Mouse (Mus musculus) hindbrain, embryonic 12.5 days (tissue): ENCODE measurements around the gene Kras. TPM values are rescaled to one million over a fixed set of nuclear protein-coding genes. Genes with fewer than 3 reads are reported as not detected.

Source experiments
- ATAC-seq: fragments of 200-750 bp; cut with Nextera tagmentation; 2 replicates; pipeline ENCODE4 v1.8.0; 2017; ENCODE audit warnings: moderate TSS enrichment; ENCODE audit not compliant: low FRiP score
- H3K27ac ChIP-seq: fragments of 300-500 bp; sonication (generic); 2 replicates; pipeline ENCODE4 v1.5.1; 2016; ENCODE audit warnings: mild to moderate bottlenecking
- H3K27me3 ChIP-seq: fragments of 300-500 bp; sonication (generic); 2 replicates; pipeline ENCODE4 v1.6.1; 2016; ENCODE audit warnings: mild to moderate bottlenecking
- H3K36me3 ChIP-seq: fragments of 300-500 bp; sonication (generic); 2 replicates; pipeline ENCODE4 v1.6.1; 2016; ENCODE audit warnings: mild to moderate bottlenecking
- H3K4me1 ChIP-seq: fragments of 300-500 bp; sonication (generic); 2 replicates; pipeline ENCODE4 v1.6.1; 2016
- H3K4me2 ChIP-seq: fragments of 300-500 bp; sonication (generic); replicated peaks from 2 replicates; pipeline ENCODE4 v1.6.1; 2016; ENCODE audit warnings: mild to moderate bottlenecking
- H3K4me3 ChIP-seq: fragments of 300-500 bp; sonication (generic); 2 replicates; pipeline ENCODE4 v1.5.1; 2016; ENCODE audit warnings: mild to moderate bottlenecking
- H3K9ac ChIP-seq: fragments of 300-500 bp; sonication (generic); 2 replicates; pipeline ENCODE4 v1.6.1; 2016; ENCODE audit warnings: mild to moderate bottlenecking, moderate library complexity
- H3K9me3 ChIP-seq: fragments of 300-500 bp; sonication (generic); replicated peaks from 2 replicates; pipeline ENCODE4 v1.6.1; 2016; ENCODE audit warnings: mild to moderate bottlenecking
- WGBS: fragments of 180-500 bp; shearing (Covaris S2); methylation state at CpG from one replicate; pipeline ENCODE4 v1.1.7; 2016; 5-methylcytosine and 5-hydroxymethylcytosine counted together
- polyA plus RNA-seq: library from polyadenylated mRNA; unstranded; fragments of >200 nt; fragmentation: Nextera tagmentation; extraction: Ambion mirVana; gene quantifications from 2 replicates; pipeline ENCODE4 v1.2.1, GENCODE M21; 2016

The Kras gene
- polyA plus RNA-seq, 1 experiment from 2014 or later = 109 TPM

DNA sequence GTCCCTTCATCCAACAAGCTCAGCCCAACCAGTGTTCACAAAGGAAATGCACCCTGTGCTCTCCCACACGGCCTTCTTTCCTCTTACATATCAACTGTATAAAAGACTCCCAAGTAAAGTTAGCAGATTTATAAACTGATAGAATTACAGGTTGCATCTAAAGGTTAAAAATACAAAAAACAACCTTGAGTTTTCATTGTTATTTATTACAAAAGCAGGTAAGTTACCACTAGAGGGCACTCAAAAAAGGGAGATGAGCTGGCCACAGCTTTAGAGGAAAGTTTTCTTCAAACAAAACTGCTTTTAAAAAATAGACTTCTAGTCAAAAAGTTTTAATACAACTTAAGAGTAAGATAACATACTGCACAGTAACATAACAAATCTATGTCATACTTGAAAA lies 7.5 kb downstream of the Kras start:
- Histone ChIP-seq H3K4me1 (0 out of 2 replicates have a peak, but pooled peaks cover 3% of the 10 kb centered on the region), H3K36me3 (peaks cover 14% of the 10 kb centered on the region; the same call in 1 of the 2 replicates), H3K9me3 (no peaks in the 10 kb centered on the region), H3K27me3 (no peaks in the 10 kb centered on the region), H3K4me3 (no peak overlapping the region), H3K27ac (no peak overlapping the region), H3K9ac (no peak overlapping the region), H3K4me2 (no peak overlapping the region)
- no peak for ATAC-seq
- WGBS = 52% methylated on average over 1 of the region's 1 CpGs

DNA sequence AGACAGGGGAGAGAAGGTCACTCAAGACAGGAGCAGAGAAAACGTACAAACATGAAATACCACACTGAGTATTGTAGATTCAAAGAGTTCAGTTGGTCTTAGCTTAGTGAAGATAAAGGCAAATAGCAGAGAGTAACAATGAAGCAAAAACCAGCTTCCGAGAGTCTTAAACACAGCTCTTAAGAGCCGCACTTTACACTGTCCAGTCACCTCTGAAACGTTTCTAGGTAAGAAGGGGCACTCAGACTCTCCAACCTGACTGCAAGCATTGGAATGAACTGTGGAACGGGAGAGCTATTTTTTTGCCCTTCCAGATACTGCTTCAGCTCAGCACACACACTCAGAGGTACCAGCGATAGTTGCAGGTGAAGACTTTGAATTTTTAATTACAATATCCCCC lies 9.8 kb downstream of the Kras start:
- Histone ChIP-seq H3K36me3 (peaks cover 14% of the 10 kb centered on the region; the same call in 1 of the 2 replicates), H3K4me1 (no peaks in the 10 kb centered on the region), H3K9ac (no peak overlapping the region), H3K9me3 (no peaks in the 10 kb centered on the region), H3K27me3 (no peaks in the 10 kb centered on the region), H3K27ac (no peak overlapping the region), H3K4me2 (no peak overlapping the region), H3K4me3 (no peak overlapping the region)
- no peak for ATAC-seq
- WGBS = 95% methylated on average over 6 of the region's 6 CpGs

DNA sequence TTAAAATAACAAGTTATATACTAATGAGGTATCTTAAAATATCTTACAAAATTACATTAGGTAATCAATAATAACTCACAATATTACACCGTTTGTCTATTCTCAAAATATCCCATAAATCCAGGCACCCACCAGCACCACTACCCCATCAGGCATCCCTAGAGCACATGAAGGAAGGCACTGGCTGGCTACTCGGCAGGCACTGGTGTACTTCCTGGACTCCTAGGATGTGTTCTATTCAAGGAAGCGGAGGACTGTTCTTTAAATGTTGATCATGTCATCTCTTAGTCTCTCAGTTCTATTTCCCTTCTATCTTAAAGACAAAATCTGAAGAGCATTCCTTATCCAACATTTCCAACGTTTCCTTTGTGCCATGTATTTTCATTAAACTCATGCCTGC lies 12.9 kb downstream of the Kras start:
- Histone ChIP-seq H3K9ac (no peak overlapping the region), H3K4me2 (no peak overlapping the region), H3K9me3 (no peaks in the 10 kb centered on the region), H3K4me3 (no peak overlapping the region), H3K36me3 (0 out of 2 replicates have a peak, but pooled peaks cover 11% of the 10 kb centered on the region), H3K4me1 (no peaks in the 10 kb centered on the region), H3K27me3 (no peaks in the 10 kb centered on the region), H3K27ac (no peak overlapping the region)
- ATAC-seq = no peak
- 78% methylated on average over 4 of the region's 4 CpGs for WGBS

DNA sequence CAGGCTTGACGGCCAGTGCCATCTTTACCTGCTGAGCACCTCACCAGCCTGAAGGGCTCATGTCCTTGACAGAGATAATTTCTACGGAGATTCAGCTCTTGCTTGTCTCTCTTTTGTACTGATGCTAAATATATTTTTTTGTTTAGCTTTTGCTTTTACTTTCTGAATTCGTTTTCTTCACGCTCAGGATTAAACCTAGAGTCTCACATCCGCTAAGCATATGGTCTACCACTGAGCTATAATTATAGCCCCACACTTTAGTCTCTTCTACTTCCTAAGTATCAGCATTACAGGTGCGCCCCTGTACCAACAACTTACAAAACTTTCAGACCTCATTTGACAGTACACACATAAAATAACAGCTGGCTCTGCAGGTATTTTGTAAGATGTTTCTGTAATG lies 14.7 kb downstream of the Kras start:
- 92% methylated on average over 6 of the region's 6 CpGs for WGBS

DNA sequence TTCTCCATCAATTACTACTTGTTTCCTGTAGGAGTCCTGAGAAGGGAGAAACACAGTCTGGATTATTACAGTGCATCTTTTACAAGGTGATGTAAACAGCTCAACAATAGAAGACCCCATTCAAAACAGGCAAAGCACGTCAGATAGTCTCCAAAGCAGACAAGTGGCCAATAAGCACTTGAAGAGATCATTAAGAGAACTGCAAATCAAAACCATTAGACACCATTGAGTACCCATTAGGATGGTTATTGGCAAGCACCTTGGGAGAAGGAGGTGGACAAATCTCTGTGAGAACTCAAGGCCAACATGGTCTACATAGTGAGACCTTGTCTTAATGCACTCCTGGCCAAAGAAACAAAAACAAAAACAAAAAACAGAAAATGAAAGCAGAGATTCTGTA lies 15.6 kb downstream of the Kras start:
- H3K9ac ChIP-seq = no peak overlapping the region
- H3K27me3 ChIP-seq = no peaks in the 10 kb centered on the region
- no peaks in the 10 kb centered on the region for H3K4me1 ChIP-seq
- H3K36me3 ChIP-seq = peaks cover 10% of the 10 kb centered on the region; the same call in 1 of the 2 replicates
- H3K9me3 ChIP-seq = no peaks in the 10 kb centered on the region
- no peak overlapping the region for H3K27ac ChIP-seq
- H3K4me2 ChIP-seq = no peak overlapping the region
- no peak overlapping the region for H3K4me3 ChIP-seq
- no peak for ATAC-seq
- WGBS = 82% methylated on average over 1 of the region's 1 CpGs

More for the DNA sequence above, 14.7 kb downstream of the Kras start:
- Histone ChIP-seq H3K4me2 (no peak overlapping the region), H3K27ac (no peak overlapping the region), H3K9me3 (no peaks in the 10 kb centered on the region), H3K4me3 (no peak overlapping the region), H3K36me3 (peaks cover 13% of the 10 kb centered on the region; the same call in 1 of the 2 replicates), H3K9ac (no peak overlapping the region), H3K27me3 (no peaks in the 10 kb centered on the region), H3K4me1 (no peaks in the 10 kb centered on the region)
- ATAC-seq = no peak

DNA sequence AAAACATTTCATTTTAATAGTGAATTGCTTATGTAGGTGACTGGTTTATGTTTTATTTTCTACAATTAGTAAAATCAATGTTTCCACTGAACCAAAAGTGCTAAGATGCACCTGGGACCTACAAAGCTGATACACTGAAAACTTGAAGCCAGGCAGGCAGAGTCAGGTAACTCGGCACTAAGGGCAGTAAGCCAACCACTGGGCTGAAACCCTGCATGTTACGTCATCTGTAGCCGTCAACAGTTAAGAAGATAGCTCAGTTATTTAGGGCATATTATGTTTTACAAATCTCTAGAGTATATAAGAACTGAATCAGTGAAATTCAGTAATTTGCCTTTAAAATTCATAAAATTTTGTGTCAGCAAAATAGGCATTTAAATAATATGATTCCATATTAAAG lies 23.7 kb downstream of the Kras start:
- Histone ChIP-seq H3K36me3 (peaks cover 12% of the 10 kb centered on the region; the same call in 1 of the 2 replicates), H3K4me2 (no peak overlapping the region), H3K9ac (no peak overlapping the region), H3K4me1 (no peaks in the 10 kb centered on the region), H3K27ac (no peak overlapping the region), H3K9me3 (no peaks in the 10 kb centered on the region), H3K4me3 (no peak overlapping the region), H3K27me3 (no peaks in the 10 kb centered on the region)
- 93% methylated on average over 3 of the region's 3 CpGs for WGBS
- no peak for ATAC-seq

DNA sequence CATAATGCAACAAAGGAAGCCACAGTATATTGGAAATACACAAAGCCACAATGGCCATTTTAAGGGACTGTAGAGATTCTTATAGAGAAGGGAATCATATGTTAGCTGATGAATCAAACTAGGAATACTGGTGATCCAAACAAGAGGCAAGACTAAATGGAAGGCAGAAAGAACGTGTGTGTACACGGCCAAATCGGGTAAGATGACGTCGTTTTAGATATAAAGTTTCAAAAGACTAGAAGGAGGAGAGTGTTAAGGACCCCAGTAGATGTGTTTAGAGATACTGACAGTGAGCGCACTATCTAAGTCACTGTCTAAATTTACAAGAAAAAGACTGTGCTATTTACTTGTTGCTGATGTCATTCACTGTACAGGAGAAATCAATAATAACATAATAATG lies 25.8 kb downstream of the Kras start:
- Histone ChIP-seq H3K4me3 (no peak overlapping the region), H3K4me1 (no peaks in the 10 kb centered on the region), H3K9me3 (no peaks in the 10 kb centered on the region), H3K36me3 (peaks cover 7% of the 10 kb centered on the region; the same call in 1 of the 2 replicates), H3K4me2 (no peak overlapping the region), H3K9ac (no peak overlapping the region), H3K27me3 (no peaks in the 10 kb centered on the region), H3K27ac (no peak overlapping the region)
- no peak for ATAC-seq
- 90% methylated on average over 6 of the region's 6 CpGs for WGBS

DNA sequence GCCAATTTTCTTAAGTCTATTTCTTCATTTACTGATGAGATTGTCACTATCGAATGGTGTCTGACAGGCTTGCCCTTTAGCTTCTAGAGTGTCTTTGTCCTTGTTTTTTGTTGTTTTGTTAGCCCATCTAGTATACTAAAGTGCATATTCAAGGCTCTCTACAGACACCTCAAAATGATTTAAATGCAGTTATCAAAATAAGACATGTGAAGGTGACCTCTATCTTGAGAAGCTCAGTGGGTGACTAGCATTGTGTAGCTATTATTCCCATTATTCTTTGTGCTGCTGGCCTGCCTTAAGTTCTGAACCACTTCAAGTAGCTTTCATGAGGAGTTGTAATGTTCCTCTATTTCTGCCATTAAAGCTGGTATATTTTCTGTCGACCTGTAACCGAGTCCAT lies 34.2 kb downstream of the Kras start:
- Histone ChIP-seq H3K9me3 (no peaks in the 10 kb centered on the region), H3K4me1 (peaks cover 8% of the 10 kb centered on the region), H3K36me3 (peaks cover 19% of the 10 kb centered on the region), H3K4me2 (no peak overlapping the region), H3K9ac (no peak overlapping the region), H3K27me3 (no peaks in the 10 kb centered on the region), H3K27ac (no peak overlapping the region), H3K4me3 (no peak overlapping the region)
- ATAC-seq = no peak
- 93% methylated on average over 3 of the region's 3 CpGs for WGBS

DNA sequence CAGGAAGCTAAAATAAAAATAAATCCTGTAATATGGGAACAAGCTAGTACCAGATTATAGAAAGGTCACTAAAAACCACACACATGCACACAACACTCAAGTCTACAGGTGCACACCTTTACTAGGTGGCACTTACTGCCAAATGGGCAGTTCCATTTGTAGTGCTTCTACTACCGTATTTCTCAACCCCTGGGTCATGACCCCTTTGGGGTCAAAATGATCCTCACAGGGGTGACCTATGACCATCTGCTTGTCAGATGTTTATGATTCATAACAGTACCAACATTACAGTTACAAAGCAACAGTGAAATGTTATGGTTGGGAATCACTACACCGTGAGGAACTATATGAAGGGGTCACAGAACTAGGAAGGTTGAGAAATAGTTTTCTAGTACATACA lies 36.1 kb downstream of the Kras start:
- H3K27ac ChIP-seq = no peak overlapping the region
- no peaks in the 10 kb centered on the region for H3K9me3 ChIP-seq
- H3K4me3 ChIP-seq = no peak overlapping the region
- no peak overlapping the region for H3K4me2 ChIP-seq
- no peak for ATAC-seq
- H3K9ac ChIP-seq = no peak overlapping the region
- WGBS = 88% methylated on average over 2 of the region's 2 CpGs
- peaks cover 11% of the 10 kb centered on the region; the same call in 1 of the 2 replicates for H3K36me3 ChIP-seq
- H3K4me1 ChIP-seq = peaks cover 14% of the 10 kb centered on the region
- H3K27me3 ChIP-seq = no peaks in the 10 kb centered on the region

DNA sequence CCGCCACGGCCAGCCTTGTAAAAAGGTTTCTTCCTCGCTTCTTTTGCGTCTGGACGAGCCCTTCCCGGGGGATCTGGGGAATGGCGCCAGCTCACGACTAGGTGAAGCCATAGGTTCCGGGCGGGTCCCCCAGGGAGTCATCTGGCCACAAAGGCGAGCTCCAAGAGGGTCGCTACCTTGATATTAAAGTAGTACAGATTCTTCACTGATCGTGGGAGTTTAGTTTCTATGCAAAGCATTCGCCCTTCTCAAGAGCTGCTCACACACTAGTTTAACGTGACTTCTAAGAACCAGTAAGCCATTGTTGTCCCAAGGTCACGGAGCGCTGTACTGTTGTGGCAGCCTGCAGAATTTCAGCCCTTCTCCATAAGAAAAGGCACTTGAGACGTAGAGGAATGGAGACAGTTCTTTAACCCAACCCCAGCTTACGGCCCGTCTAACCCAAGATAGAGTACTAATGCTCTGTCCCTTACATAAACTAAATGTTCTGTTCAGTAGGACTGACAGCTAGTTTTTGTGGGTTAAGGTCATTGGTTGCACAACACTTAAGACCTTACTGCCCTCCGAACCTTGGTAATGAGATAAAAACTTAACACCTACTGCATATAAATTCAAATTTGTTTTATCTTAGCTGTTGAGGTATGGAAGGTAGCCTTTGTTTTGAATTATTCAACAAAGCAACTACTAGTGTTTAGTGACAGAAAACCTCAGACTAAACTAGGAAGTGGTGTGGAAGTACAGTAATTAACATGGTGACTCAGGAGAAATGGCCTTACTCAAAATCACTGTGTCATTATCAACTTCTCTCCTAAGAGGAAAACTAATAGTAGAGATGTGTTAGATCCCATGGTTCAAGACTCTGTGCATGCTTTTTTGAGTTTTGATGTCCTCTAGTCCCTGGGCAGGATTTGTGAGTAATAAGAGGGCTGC lies 38.4 kb downstream of the Kras start:
- peak; percentile 64 for ATAC-seq
- Histone ChIP-seq H3K4me1 (peaks cover 14% of the 10 kb centered on the region), H3K4me3 (peak overlapping the region; percentile 65), H3K9me3 (no peaks in the 10 kb centered on the region), H3K9ac (peak overlapping the region; percentile 79), H3K27me3 (no peaks in the 10 kb centered on the region), H3K36me3 (0 out of 2 replicates have a peak, but pooled peaks cover 6% of the 10 kb centered on the region), H3K27ac (peak overlapping the region; percentile 96), H3K4me2 (peak overlapping the region; percentile 59)
- WGBS = 5% methylated on average over 21 of the region's 21 CpGs

DNA sequence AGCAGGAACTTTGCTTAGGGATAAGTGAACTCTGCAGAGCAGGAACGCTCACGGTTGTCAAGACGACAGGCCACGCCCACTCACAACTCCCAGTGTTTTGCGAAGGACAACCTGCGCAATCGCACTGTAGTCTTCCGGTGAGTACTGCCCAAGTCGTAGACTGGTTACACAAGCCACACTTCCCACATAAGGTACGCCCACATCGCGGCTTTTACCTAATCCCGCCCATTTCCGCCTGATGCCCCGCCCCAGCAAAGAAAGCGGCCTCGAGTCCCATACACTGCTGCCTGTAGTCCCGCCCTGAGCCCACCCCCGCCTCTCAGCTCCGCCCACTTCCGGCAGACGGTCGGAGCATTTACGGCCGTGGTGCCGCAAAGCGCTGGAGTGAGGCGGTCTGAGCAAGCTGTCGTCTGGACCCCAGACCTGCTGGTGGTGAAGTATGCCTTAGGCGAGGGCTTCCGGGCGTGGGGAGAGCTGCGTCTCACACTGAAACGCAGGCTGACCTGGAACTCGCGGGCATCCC lies 39.2 kb downstream of the Kras start, which contains the start of the genes Casc1 and Etfrf1:
Gene Casc1 (minus strand): TSS at position 190 of the 523 bp plus-strand sequence.
Gene Etfrf1 (plus strand): TSS at position 319 of the 523 bp plus-strand sequence.
- H3K36me3 ChIP-seq = 0 out of 2 replicates have a peak, but pooled peaks cover under 1% of the 10 kb centered on the region
- peak within 1 kb of the TSS; percentile 96 for H3K27ac ChIP-seq
- peak within 1 kb of the TSS; percentile 65 for H3K4me3 ChIP-seq
- no peaks in the 10 kb centered on the region for H3K27me3 ChIP-seq
- peak within 1 kb of the TSS; percentile 65 for H3K4me2 ChIP-seq
- peak within 1 kb of the TSS; percentile 79 for H3K9ac ChIP-seq
- H3K9me3 ChIP-seq = no peaks in the 10 kb centered on the region
- ATAC-seq = peak; percentile 100
- under 1% methylated on average over 36 of the region's 36 CpGs for WGBS
- H3K4me1 ChIP-seq = peaks cover 14% of the 10 kb centered on the region

DNA sequence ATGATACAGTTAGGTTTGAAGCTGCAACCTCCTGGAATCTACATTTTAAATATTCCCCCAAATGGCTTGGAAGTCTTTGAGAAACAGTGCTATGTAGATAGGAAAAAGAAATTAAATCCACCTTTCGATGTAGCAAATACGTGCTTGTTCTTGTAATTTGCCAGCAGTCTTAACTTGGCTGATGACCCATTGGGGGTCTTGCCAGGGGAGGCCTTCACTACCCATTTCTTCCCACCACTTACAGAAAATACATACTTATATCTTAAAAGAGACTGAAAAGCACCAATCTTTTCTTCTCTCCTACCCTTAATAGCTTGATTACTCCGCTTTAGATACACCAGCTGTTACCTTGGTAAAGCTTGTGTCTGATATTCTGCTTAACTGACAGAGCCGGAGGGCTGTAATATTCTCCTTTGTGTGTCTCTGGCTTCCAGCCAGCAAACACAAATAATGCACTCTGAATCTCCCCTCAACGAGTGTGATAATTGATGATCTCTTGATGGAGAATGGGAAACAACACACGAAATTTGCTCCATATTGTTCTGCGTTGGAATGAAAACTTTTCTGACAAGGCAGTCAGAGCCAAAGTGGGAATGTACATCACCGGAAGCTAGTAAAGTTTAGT lies 39.9 kb downstream of the Kras start:
- Histone ChIP-seq H3K4me2 (peak overlapping the region; percentile 65), H3K4me3 (peak overlapping the region; percentile 65), H3K4me1 (peaks cover 14% of the 10 kb centered on the region), H3K9me3 (no peaks in the 10 kb centered on the region), H3K36me3 (no peaks in the 10 kb centered on the region), H3K27me3 (no peaks in the 10 kb centered on the region), H3K9ac (no peak overlapping the region), H3K27ac (no peak overlapping the region)
- 34% methylated on average over 8 of the region's 8 CpGs for WGBS
- no peak for ATAC-seq
